Mouse (Mus musculus) kidney, adult 2 months (tissue): ENCODE results near the gene Fiz1.

Experiments
- CTCF ChIP-seq: fragments of 200-500 bp; conservative IDR thresholded peaks from 2 replicates; pipeline ENCODE4 v1.5.1; 2011; ENCODE audit warnings: low read depth, mild to moderate bottlenecking, control low read depth, low read length, moderate library complexity, mixed read lengths; ENCODE audit not compliant: insufficient read depth, insufficient read length
- POLR2A ChIP-seq: fragments of 200-500 bp; IDR thresholded peaks from one replicate; pipeline ENCODE4 v1.6.1; 2011; ENCODE audit warnings: low read depth, low read length, control low read depth

GRCm38 (mm10) chr7:5016920-5017319 lies 2.4 kb upstream of the Fiz1 start:
- TF ChIP-seq CTCF (no peak), POLR2A (no peak)
